Mouse (Mus musculus): ENCODE results near the gene Gemin6.
"Not testable (repeated sequence)": the region's sequence is repeated elsewhere in the genome, so short reads cannot be mapped to it uniquely, and the experiment has no call there.

Gene Gemin6

DNA sequence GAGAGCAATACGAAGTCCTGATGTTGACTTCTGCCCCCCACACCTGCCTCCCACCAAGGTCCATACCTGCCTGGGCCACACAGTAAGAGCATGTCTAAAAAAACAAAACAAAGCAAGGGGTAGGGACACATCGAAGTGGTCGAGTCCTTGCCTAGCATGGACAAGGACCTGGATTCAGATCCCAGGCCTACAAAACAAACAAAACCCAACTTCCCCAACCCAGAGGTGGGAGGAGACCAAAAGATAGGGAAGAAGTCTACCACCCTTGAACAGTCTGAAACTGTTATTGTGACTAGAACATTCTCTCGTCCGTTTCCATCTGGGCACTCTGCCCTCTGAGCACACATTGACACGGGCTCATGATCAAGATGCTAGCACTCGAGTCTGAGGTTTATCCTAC, 10.1 kb downstream of the Gemin6 start:
- no peak for DNase-seq (ENCODE audit: low spot score in 2 of 2)

DNA sequence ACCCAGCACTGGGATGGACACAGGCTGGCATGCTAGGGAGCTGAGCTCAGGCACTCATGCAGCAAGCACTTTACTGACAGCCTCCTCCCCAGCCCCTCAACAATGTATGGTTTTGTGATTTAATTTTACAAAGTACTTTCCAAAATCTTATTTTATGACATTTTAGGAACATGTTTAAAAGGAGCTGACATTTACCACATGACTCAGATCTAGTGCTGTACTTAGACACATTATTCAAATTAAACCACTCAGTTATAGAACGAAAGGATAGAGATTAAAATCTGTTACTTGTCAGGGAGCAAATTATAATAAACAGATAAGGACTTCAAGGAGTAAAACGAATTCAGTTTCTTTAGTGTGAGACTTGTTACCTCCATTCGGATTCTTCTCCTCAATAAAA, 11.2 kb downstream of the Gemin6 start:
- DNase-seq (ENCODE audit: low spot score in 2 of 2), result no peak

GRCm38 (mm10) chr17:80236805-80237204, 12.6 kb downstream of the Gemin6 start:
- DNase-seq (ENCODE audit: low spot score in 2 of 2), result no peak

DNA sequence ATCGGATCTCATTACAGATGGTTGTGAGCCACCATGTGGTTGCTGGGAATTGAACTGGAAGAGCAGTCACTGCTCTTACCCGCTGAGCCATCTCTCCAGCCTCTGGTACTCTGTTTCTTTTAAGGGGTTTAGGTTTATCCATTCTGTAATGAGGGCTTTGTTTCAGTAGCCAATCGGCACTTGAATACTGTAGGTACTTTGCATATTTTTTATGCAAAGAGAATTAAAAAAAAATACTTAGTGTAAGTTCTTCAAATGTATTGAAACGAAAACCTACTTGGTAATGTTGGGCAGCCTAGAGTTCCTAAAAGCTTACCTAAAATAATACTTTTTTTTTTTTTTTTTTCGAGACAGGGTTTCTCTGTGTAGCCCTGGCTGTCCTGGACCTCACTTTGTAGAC, 13.2 kb downstream of the Gemin6 start:
- DNase-seq (ENCODE audit: low spot score in 2 of 2), result no peak

DNA sequence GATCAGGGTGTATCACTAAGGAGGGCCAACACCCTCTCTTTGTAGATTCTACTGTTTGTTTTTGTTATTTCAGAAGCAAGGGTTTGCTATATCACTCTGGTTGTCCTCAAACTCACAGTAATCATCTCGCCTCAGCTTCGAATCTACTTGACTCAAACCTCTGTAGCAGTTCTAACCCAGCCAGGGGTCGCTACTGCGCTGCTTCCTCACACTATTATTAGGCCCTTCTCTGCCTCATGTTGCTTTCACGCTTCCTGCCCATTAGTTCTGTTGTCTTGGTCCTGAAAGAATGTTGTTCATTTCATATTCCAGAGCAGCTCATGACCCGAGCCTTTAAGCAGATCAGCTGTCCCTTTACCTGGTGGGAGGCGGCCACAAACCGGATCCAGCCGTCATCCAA, 17.4 kb downstream of the Gemin6 start:
- no peak for DNase-seq (ENCODE audit: low spot score in 2 of 2)

- no peak for DNase-seq (ENCODE audit: low spot score in 2 of 2)
These were observed 18.9 kb downstream of the Gemin6 start for GRCm38 (mm10) chr17:80243116-80243515.

DNA sequence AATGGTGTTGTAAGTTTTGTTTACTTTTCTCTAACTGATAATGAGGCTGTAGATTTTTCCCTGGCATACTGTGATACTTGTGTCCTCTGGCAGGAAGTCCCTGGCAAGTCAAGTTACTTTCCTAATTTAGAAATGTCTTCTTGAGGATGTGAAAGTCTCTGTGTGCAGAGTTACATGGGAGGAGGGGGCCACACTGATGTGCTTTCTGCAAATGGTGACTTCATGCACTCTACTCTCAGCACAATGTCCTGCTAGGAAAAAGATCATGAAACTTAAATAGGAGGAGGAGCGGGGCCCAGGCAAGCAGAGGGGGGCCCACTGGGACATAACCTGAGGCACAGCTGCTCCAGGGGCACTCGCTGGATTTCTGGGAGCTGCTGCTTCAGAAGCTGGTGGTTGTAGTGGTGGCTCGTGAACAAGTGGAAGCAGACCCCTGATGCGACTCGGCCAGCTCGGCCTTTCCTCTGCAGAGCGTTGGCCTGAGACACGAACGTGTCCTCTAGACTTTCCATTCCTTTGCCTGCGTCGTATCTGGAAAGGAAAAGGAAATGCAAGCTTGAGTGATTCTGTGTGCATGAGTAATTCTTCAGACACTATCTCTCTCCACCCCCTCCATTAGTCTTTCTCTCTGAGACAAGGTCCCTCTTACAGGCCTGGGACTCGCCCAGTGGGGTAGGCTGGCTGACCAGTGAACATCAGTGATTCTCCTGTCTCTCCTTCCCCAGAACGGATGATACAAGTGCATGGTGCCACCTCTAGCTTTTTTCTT, 28.7 kb downstream of the Gemin6 start:
- DNase-seq (ENCODE audit: low spot score in 2 of 2), result no peak

DNA sequence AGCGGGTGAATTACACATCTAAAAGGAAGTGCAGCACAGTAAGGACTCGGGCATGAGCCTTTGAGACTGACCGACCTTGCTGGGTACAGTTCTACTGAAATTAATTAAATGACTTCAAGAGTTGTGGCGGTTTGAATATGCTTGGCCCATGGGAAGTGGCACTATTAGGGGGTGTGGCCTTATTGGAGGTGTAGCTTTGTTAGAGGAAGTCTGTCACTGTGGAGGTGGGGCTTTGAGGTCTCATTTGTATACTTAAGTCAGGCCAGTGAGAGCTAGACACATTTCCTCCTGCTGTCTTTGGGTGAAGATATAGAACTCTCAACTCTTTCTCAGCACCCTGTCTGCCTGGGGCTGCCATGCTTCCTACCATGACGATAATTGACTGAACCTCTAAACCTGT, 30.2 kb downstream of the Gemin6 start:
- no peak for DNase-seq (ENCODE audit: low spot score in 2 of 2)

GRCm38 (mm10) chr17:80255208-80255607, 31.0 kb downstream of the Gemin6 start:
- no peak for DNase-seq (ENCODE audit: low spot score in 2 of 2)

DNA sequence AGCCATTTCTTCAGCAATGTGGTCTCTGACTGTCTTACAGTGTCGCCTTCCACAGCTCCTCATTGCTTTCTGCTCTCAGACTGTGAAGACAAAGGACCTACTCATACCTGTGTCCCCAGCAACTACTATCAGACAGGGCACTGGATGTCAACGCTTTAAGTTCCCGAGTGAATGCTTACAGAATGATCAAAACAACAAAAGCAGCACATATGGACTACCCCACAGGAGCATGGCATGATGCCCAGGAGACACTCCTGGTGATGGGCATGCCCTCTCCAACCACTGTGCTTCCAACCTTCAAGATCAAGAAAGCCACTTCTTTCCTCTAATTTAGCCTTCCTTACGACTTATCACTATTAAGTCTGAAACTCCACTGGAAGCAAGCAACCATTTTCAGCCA, 42.8 kb downstream of the Gemin6 start:
- no peak for DNase-seq (ENCODE audit: low spot score in 2 of 2)

DNA sequence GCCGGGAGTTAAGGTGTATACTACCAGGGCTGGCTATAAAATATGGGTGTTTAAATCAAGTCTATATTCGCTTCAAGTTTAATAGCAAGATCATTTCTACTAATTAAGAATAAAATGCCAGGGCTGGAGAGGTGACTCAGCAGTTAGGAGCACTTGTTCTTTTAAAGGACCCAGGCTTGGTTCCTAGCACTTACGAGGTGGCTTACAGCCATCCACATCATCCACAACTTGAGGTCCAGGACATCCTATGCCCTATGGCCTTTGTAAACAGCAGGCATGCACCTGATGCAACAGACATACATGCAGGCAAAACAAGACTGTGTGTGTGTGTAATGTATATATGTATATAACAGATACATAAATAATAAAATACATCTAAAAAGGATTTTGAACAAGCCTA, 43.9 kb downstream of the Gemin6 start:
- DNase-seq (ENCODE audit: low spot score in 2 of 2), result no peak

- not testable (repeated sequence) for DNase-seq (ENCODE audit: low spot score in 2 of 2)
These were observed 46.4 kb downstream of the Gemin6 start for GRCm38 (mm10) chr17:80270622-80271021.
